In genomic region chr1:67039083-67039482, GRCm38 (mm10) we compare ENCODE assay signal across 8 mouse cellular contexts. TPM values are rescaled to one million over a fixed set of nuclear protein-coding genes. Genes with fewer than 3 reads are reported as not detected.
DNase-seq lines count a peak whose midpoint lies in the region; ATAC-seq and TF ChIP-seq lines count a peak whose summit lies in the region.

No protein-coding gene starts in this region.

- no peak for TF ChIP-seq POLR2A in liver, adult 2 months (IDR thresholded peaks at IDR 0.05; ENCODE audit: extremely low read depth, insufficient read depth, low read length)
- TF ChIP-seq POLR2A in myocyte (IDR thresholded peaks at IDR 0.05; ENCODE audit: insufficient read length, low read depth), result no peak

- H3K4me2 ChIP-seq in embryonic facial prominence, embryonic 12.5 days (replicated peaks), result peak overlapping the region; percentile 52
- H3K4me2 ChIP-seq in intestine, embryonic 14.5 days (ENCODE audit: low read length), result peak overlapping the region; percentile 88
- peak overlapping the region; percentile 73 for H3K4me2 ChIP-seq in myocyte (ENCODE audit: low read depth)

- ATAC-seq in embryonic facial prominence, embryonic 12.5 days (ENCODE audit: insufficient number of reproducible peaks, insufficient read depth, low FRiP score, low TSS enrichment), result no peak
- ATAC-seq in intestine, embryonic 14.5 days (replicated peaks; ENCODE audit: low FRiP score, low TSS enrichment, low read depth), result peak; percentile 23; the same call in 1 of the 2 replicates

- no peaks in the 10 kb centered on the region for H3K9me3 ChIP-seq in embryonic facial prominence, embryonic 12.5 days
- H3K9me3 ChIP-seq in intestine, embryonic 14.5 days (ENCODE audit: control insufficient read depth, low read length), result no peaks in the 10 kb centered on the region

- peaks cover 10% of the 10 kb centered on the region for H3K4me1 ChIP-seq in liver, adult 2 months (ENCODE audit: control insufficient read depth, insufficient read depth, low read length)
- H3K4me1 ChIP-seq in embryonic facial prominence, embryonic 12.5 days, result peaks cover 5% of the 10 kb centered on the region; the same call in 1 of the 2 replicates
- peaks cover 9% of the 10 kb centered on the region for H3K4me1 ChIP-seq in intestine, embryonic 14.5 days (replicated peaks; ENCODE audit: control insufficient read depth, insufficient read depth, low read length)

- TF ChIP-seq CTCF in liver, adult 2 months (IDR thresholded peaks at IDR 0.05; ENCODE audit: low read depth, low read length), result no peak

- no peaks in the 10 kb centered on the region for H3K27me3 ChIP-seq in liver, adult 2 months (ENCODE audit: control insufficient read depth, insufficient read depth, low read length)
- no peaks in the 10 kb centered on the region for H3K27me3 ChIP-seq in embryonic facial prominence, embryonic 12.5 days
- H3K27me3 ChIP-seq in intestine, embryonic 14.5 days (replicated peaks; ENCODE audit: control insufficient read depth, insufficient read depth, low read length), result no peaks in the 10 kb centered on the region
- H3K27me3 ChIP-seq in myocyte (ENCODE audit: control insufficient read depth, insufficient read depth, insufficient read length), result no peaks in the 10 kb centered on the region

- H3K36me3 ChIP-seq in liver, adult 2 months (ENCODE audit: control insufficient read depth, insufficient read depth, low read length), result no peaks in the 10 kb centered on the region
- H3K36me3 ChIP-seq in embryonic facial prominence, embryonic 12.5 days, result peaks cover 17% of the 10 kb centered on the region
- peaks cover 22% of the 10 kb centered on the region for H3K36me3 ChIP-seq in intestine, embryonic 14.5 days (ENCODE audit: control insufficient read depth, insufficient read depth, low read length)
- no peaks in the 10 kb centered on the region for H3K36me3 ChIP-seq in myocyte (ENCODE audit: control insufficient read depth, insufficient read depth)

- WGBS in liver, adult 2 months, result 2% methylated on average over 5 of the region's 5 CpGs
- 1% methylated on average over 5 of the region's 5 CpGs for WGBS in embryonic facial prominence, embryonic 12.5 days
- WGBS in intestine, embryonic 14.5 days, result under 1% methylated on average over 5 of the region's 5 CpGs

- H3ac ChIP-seq in myocyte (ENCODE audit: control insufficient read depth, insufficient read length), result peak overlapping the region; percentile 45

- H3K4me3 ChIP-seq in liver, adult 2 months (ENCODE audit: insufficient read depth, low read depth, low read length), result peak overlapping the region; percentile 90
- peak overlapping the region; percentile 91 for H3K4me3 ChIP-seq in embryonic facial prominence, embryonic 12.5 days
- peak overlapping the region; percentile 80 for H3K4me3 ChIP-seq in intestine, embryonic 14.5 days (ENCODE audit: low read depth, low read length)
- H3K4me3 ChIP-seq in myocyte, result peak overlapping the region; percentile 72

- DNase-seq in liver, adult 2 months (ENCODE audit: extremely low read depth, low read depth, low spot score), result no peak
- DNase-seq in liver, result no peak
- no peak for DNase-seq in intestine, embryonic 14.5 days (ENCODE audit: low spot score)
- no peak for DNase-seq in retina, embryonic 14.5 days (ENCODE audit: low spot score)
- DNase-seq in frontal cortex, postnatal 36 days (ENCODE audit: low spot score in 2 of 2), result no peak
- no peak for DNase-seq in lung, postnatal 36 days

- peak overlapping the region; percentile 40; the same call in 1 of the 2 replicates for H3K9ac ChIP-seq in liver, adult 2 months (ENCODE audit: low read depth, low read length)
- H3K9ac ChIP-seq in embryonic facial prominence, embryonic 12.5 days, result peak overlapping the region; percentile 27; the same call in 1 of the 2 replicates
- peak overlapping the region; percentile 63 for H3K9ac ChIP-seq in intestine, embryonic 14.5 days (ENCODE audit: low read length)

- no peak overlapping the region for H3K27ac ChIP-seq in liver, adult 2 months (replicated peaks; ENCODE audit: insufficient read depth, low read depth, low read length)
- no peak overlapping the region for H3K27ac ChIP-seq in embryonic facial prominence, embryonic 12.5 days
- no peak overlapping the region for H3K27ac ChIP-seq in intestine, embryonic 14.5 days (ENCODE audit: low read depth)

- H3K79me2 ChIP-seq in liver, adult 2 months (ENCODE audit: control insufficient read depth, insufficient read depth, low read length), result no peaks in the 10 kb centered on the region
- H3K79me2 ChIP-seq in myocyte (ENCODE audit: control insufficient read depth, insufficient read depth), result no peaks in the 10 kb centered on the region

TF ChIP-seq in myocyte, 11 proteins besides CTCF, POLR2A, EP300 and RAD21:
- no peak for TF ChIP-seq USF1 (IDR thresholded peaks at IDR 0.05; ENCODE audit: low read depth)
- no peak for TF ChIP-seq E2F4 (IDR thresholded peaks at IDR 0.05; ENCODE audit: insufficient read depth)
- no peak for TF ChIP-seq REST (IDR thresholded peaks at IDR 0.05; ENCODE audit: insufficient read depth, insufficient read length)
- no peak for TF ChIP-seq TCF12 (IDR thresholded peaks at IDR 0.05; ENCODE audit: insufficient read depth, poor library complexity, severe bottlenecking)
- no peak for TF ChIP-seq SRF (IDR thresholded peaks at IDR 0.05; ENCODE audit: control insufficient read depth, insufficient read length, low read depth)
- TF ChIP-seq TCF3 (IDR thresholded peaks at IDR 0.05; ENCODE audit: insufficient read length, low read depth), result no peak
- no peak for TF ChIP-seq MYOG (IDR thresholded peaks at IDR 0.05; ENCODE audit: control insufficient read depth in 1 of 3, insufficient read depth in 1 of 3, insufficient read length in 2 of 3, low read depth in 2 of 3)
- TF ChIP-seq MYOD1 (IDR thresholded peaks at IDR 0.05; ENCODE audit: control insufficient read depth in 1 of 3, insufficient read length in 2 of 3, low read depth in 2 of 3), result no peak
- no peak for TF ChIP-seq CEBPB (IDR thresholded peaks at IDR 0.05; ENCODE audit: insufficient read depth, poor library complexity, severe bottlenecking)

RNA-seq across cellular contexts. Expression of gene Lancl1, which starts 0.4 kb away (rescaled TPM):
- total RNA-seq in liver, adult 2 months (2014; rRNA removed), result 25.5 and 31.1 TPM in 2 replicates
- polyA plus RNA-seq in liver, adult 2 months (2012; rRNA removed), result 29.5 and 39.2 TPM in 2 replicates
- polyA plus RNA-seq in embryonic facial prominence, embryonic 12.5 days (2016; fragmentation: Nextera tagmentation; extraction: Ambion mirVana), result 110 and 115 TPM in 2 replicates
- 96.4 and 113 TPM in 2 replicates for polyA plus RNA-seq in intestine, embryonic 14.5 days (2014; fragmentation: Nextera tagmentation; extraction: Ambion mirVana)
- polyA plus RNA-seq in myocyte (2012; fragmentation: generic; extraction: Trizol), result 58.6 TPM
